Mouse (Mus musculus) intestine, postnatal 0 days (tissue): ENCODE data around the gene Insyn1. TPM values are rescaled to one million over a fixed set of nuclear protein-coding genes. Genes with fewer than 3 reads are reported as not detected.

Source experiments
- ATAC-seq: fragments of 200-750 bp; cut with Nextera tagmentation; 2 replicates; pipeline ENCODE4 v1.8.0; 2017; ENCODE audit warnings: mild to moderate bottlenecking, moderate TSS enrichment, moderate library complexity
- H3K27ac ChIP-seq: fragments of 300-500 bp; sonication (generic); 2 replicates; pipeline ENCODE4 v1.5.1; 2014; ENCODE audit warnings: mild to moderate bottlenecking, low read depth, low read length, moderate library complexity
- H3K27me3 ChIP-seq: fragments of 300-500 bp; sonication (generic); replicated peaks from 2 replicates; pipeline ENCODE4 v1.6.1; 2014; ENCODE audit warnings: low read length, mixed read lengths; ENCODE audit not compliant: control insufficient read depth, insufficient read depth
- H3K36me3 ChIP-seq: fragments of 300-500 bp; sonication (generic); 2 replicates; pipeline ENCODE4 v1.6.1; 2014; ENCODE audit warnings: mild to moderate bottlenecking, moderate library complexity; ENCODE audit not compliant: control insufficient read depth, insufficient read depth
- H3K4me1 ChIP-seq: fragments of 300-500 bp; sonication (generic); replicated peaks from 2 replicates; pipeline ENCODE4 v1.6.1; 2014; ENCODE audit warnings: antibody characterized with exemption, low read length, mixed read lengths; ENCODE audit not compliant: control insufficient read depth, insufficient read depth
- H3K4me2 ChIP-seq: fragments of 300-500 bp; sonication (generic); replicated peaks from 2 replicates; pipeline ENCODE4 v1.6.1; 2014; ENCODE audit warnings: low read depth, mild to moderate bottlenecking, moderate library complexity
- H3K4me3 ChIP-seq: fragments of 300-500 bp; sonication (generic); 2 replicates; pipeline ENCODE4 v1.5.1; 2014; ENCODE audit warnings: low read depth, low read length
- H3K9ac ChIP-seq: fragments of 300-500 bp; sonication (generic); 2 replicates; pipeline ENCODE4 v1.6.1; 2014; ENCODE audit warnings: mild to moderate bottlenecking, low read depth, low read length
- H3K9me3 ChIP-seq: fragments of 300-500 bp; sonication (generic); 2 replicates; pipeline ENCODE4 v1.6.1; 2016; ENCODE audit warnings: mixed run types; ENCODE audit not compliant: control insufficient read depth
- CTCF ChIP-seq: sonication (generic); IDR thresholded peaks from 2 replicates; pipeline ENCODE4 v1.5.1; 2016; ENCODE audit warnings: low read depth, mild to moderate bottlenecking, control low read depth, antibody characterized with exemption, moderate library complexity
- WGBS: fragments of 180-500 bp; shearing (Covaris S2); extraction: QIAGEN DNeasy Blood & Tissue Kit; methylation state at CpG from one replicate; pipeline ENCODE4 v1.1.7; 2014; 5-methylcytosine and 5-hydroxymethylcytosine counted together
- polyA plus RNA-seq: library from polyadenylated mRNA; unstranded; fragments of >200 nt; fragmentation: Nextera tagmentation; extraction: Ambion mirVana; gene quantifications from 2 replicates; pipeline ENCODE4 v1.2.1, GENCODE M21; 2015

Insyn1 gene
- polyA plus RNA-seq, 1 experiment from 2014 or later: 0.37 TPM

DNA sequence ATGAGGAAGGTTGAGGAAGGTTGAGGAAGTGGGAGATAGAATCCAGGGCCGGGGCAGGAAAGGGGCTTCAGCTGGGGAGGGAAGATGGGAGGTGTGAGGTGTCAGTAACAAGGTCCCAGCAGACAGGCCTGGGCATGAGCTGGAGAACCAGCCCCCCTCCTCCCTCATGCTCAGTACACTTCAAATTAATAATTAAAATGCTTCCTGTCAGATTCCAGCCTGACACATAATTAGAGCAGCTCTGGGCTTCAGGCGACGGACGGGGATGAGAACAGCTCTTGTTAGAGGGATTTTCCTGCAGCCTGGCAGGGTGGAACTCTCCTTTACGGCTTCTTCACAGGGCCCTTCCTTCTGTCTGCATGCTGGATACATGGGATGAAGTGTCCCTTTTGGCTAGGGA, 25.3 kb downstream of the Insyn1 start:
- no peaks in the 10 kb centered on the region for H3K36me3 ChIP-seq
- no peak overlapping the region for H3K9ac ChIP-seq
- no peak overlapping the region for H3K4me2 ChIP-seq
- no peak for ATAC-seq
- H3K4me3 ChIP-seq: no peak overlapping the region
- H3K27me3 ChIP-seq: no peaks in the 10 kb centered on the region
- no peak for TF ChIP-seq CTCF
- no peak overlapping the region for H3K27ac ChIP-seq
- H3K9me3 ChIP-seq: no peaks in the 10 kb centered on the region
- H3K4me1 ChIP-seq: no peaks in the 10 kb centered on the region
- 36% methylated on average over 5 of the region's 5 CpGs for WGBS

DNA sequence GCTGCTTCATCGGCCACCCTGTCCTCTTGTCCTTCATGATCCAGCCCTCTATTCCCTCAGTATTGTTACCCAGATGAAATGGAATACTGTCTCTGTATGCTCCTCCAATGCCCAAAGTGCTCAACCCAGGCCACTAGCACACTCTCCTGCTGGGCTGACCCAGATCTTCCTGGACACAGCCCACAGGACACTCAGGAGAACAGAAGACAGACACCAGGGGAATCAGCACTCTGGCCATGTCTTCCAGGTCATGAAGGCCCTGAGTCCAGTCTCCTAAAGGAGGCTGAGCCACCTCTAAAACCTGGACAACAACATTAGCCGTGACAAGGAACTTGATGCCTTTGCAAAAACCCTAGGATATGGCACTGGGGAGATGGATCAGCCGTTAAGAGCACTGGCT, 28.1 kb downstream of the Insyn1 start:
- Histone ChIP-seq H3K27me3 (no peaks in the 10 kb centered on the region), H3K9ac (no peak overlapping the region), H3K4me1 (no peaks in the 10 kb centered on the region), H3K4me3 (no peak overlapping the region), H3K27ac (no peak overlapping the region), H3K36me3 (no peaks in the 10 kb centered on the region), H3K4me2 (no peak overlapping the region), H3K9me3 (no peaks in the 10 kb centered on the region)
- ATAC-seq: no peak
- WGBS: 84% methylated on average over 3 of the region's 3 CpGs
- no peak for TF ChIP-seq CTCF

DNA sequence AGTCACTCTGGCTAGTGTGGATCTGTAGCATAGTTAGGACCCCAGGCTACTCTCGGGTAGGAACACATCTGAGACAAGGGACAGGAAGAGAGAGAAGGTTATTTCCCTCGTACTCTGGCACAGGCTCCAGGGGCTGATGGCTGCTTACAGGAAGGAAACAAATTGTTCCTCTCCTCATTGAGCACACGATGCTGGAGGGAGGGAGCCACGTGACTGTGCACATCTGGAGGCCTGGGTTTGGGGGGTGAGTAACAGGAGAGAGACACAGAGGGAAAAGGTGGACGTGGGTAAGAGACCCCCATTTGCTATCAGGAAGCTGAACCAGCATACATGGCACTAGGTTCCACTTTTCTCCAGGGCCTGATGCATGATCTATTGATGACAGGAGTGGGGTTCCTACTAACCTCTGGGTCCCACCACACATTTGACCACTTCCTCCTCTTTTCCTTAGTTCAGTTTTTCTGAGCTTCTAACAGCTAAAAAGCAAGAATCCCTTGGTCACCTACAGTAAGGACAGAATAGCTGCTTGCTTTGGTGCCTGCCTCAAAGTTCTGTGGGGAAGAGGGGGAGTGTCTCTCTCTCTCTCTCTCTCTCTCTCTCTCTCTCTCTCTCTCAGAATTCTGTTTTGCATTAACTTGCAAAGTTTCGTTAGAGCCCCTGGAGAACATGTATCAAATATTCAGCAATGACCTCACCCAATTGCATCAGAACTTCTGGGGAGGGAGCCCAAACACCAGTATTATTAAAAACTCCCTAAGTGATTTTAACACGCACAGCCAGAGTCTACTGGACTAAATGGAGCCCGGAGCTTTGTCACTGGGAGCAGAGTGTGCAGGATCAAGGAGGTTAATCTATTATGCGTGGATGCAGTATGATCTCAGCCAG, 29.7 kb downstream of the Insyn1 start:
- no peak overlapping the region for H3K27ac ChIP-seq
- H3K4me3 ChIP-seq: no peak overlapping the region
- no peak for TF ChIP-seq CTCF
- H3K4me1 ChIP-seq: no peaks in the 10 kb centered on the region
- no peaks in the 10 kb centered on the region for H3K27me3 ChIP-seq
- H3K9me3 ChIP-seq: no peaks in the 10 kb centered on the region
- no peak overlapping the region for H3K9ac ChIP-seq
- H3K36me3 ChIP-seq: no peaks in the 10 kb centered on the region
- no peak overlapping the region for H3K4me2 ChIP-seq
- 45% methylated on average over 9 of the region's 9 CpGs for WGBS
- ATAC-seq: no peak

DNA sequence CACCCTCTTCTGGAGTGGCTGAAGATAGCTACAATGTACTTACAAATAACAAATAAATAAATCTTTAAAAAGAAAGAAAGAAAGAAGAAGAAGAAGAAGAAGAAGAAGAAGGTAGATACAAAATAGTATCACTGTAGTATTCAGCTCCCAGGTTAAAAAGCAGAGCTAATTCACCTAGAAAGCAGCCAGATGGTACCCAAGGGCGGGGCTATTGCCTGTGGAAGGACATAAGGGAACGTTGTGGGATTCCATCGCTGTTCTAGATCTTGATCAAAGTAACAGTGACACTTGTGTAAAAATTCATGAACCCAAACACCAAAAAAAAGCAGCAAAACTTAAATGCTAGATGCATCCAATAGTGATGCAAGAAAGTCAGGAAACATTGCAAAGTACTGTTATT, 31.6 kb downstream of the Insyn1 start:
- Histone ChIP-seq H3K27ac (no peak overlapping the region), H3K27me3 (no peaks in the 10 kb centered on the region), H3K4me3 (no peak overlapping the region), H3K4me2 (no peak overlapping the region), H3K36me3 (no peaks in the 10 kb centered on the region), H3K9me3 (no peaks in the 10 kb centered on the region), H3K4me1 (no peaks in the 10 kb centered on the region), H3K9ac (no peak overlapping the region)
- TF ChIP-seq CTCF: no peak
- ATAC-seq: no peak
- 76% methylated on average over 3 of the region's 3 CpGs for WGBS

DNA sequence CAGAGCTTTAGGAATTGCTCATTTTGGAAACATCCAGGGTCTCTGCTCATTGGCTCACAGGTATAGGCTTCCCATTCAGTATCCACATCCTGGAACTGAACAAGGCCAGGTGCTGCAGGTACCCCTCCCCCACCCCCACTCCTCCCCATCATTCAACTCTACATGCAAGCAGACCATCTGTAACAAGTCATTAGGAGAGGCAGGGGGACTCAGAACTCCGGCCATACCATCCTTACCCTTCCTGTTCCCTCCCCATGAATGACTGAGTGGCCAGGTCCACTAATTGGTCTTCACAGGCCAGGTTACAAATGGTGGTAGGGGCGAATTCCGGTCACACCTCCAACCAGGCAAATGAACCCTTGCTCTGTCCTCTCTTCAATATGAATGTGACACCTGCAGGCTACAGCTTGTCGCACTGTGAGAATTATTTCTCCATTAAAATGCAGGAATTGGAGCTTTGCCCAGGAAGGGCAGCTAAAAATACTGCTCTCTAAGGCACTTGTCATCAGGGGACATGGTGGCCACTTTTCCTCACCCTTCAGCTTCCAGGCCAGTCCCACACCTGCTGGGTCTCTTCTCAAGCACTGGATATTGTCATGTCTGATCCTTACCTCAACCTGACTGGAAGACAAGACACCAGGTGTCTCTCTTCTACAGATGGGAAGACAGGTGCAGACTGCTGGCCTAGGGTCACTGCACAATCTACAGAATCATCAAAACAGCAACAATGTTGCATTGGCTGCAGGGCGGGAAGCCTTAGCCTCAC, 32.6 kb downstream of the Insyn1 start:
- ATAC-seq: no peak
- TF ChIP-seq CTCF: no peak
- no peaks in the 10 kb centered on the region for H3K9me3 ChIP-seq
- H3K4me1 ChIP-seq: no peaks in the 10 kb centered on the region
- H3K9ac ChIP-seq: no peak overlapping the region
- no peak overlapping the region for H3K27ac ChIP-seq
- H3K4me3 ChIP-seq: no peak overlapping the region
- H3K27me3 ChIP-seq: no peaks in the 10 kb centered on the region
- no peaks in the 10 kb centered on the region for H3K36me3 ChIP-seq
- WGBS: 73% methylated on average over 5 of the region's 5 CpGs
- H3K4me2 ChIP-seq: no peak overlapping the region

DNA sequence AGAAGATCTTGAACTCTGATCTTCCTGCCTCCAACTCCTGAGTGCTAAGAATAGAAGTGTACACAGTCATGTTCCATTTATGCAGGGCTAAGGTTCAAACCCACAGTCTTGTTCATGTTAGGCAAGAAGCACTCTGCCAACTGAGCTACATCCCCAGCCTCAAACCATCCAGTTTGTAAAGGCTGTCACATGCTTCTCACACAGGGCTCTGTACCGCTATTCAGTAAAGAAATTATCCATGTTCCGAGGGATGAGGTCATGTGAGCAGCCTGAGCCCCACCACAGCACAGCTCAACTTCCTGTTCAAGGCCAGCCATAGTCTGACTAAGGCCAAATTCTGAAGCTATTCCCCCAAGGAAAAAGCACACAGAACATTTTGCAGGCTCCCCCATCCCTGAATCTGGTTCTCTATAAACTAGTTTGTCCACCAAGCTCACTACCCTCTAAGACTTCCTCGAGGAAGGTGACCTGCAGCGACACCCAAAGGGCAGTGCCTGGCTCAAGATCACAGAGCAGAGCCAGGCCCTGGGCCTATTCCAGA, 33.5 kb downstream of the Insyn1 start:
- Histone ChIP-seq H3K36me3 (no peaks in the 10 kb centered on the region), H3K4me1 (no peaks in the 10 kb centered on the region), H3K27me3 (no peaks in the 10 kb centered on the region), H3K4me3 (no peak overlapping the region), H3K9me3 (no peaks in the 10 kb centered on the region), H3K9ac (no peak overlapping the region), H3K27ac (no peak overlapping the region), H3K4me2 (no peak overlapping the region)
- WGBS: 49% methylated on average over 4 of the region's 4 CpGs
- no peak for ATAC-seq
- no peak for TF ChIP-seq CTCF
